Mouse (Mus musculus) urinary bladder, adult 2 months (tissue): ENCODE measurements around the gene Tom1l2. TPM values are rescaled to one million over a fixed set of nuclear protein-coding genes. Genes with fewer than 3 reads are reported as not detected.

ENCODE experiments used
- DNase-seq: peaks from one replicate; pipeline ENCODE4 v3.0.0; 2022; ENCODE audit warnings: low spot score
- polyA plus RNA-seq: library from polyadenylated mRNA; depleted of rRNA; stranded (reverse); fragments of >200 nt; gene quantifications from 2 replicates; pipeline ENCODE4 v1.2.3, GENCODE M21; 2012

The Tom1l2 gene
- polyA plus RNA-seq, 1 experiment: 71.5 TPM

DNA sequence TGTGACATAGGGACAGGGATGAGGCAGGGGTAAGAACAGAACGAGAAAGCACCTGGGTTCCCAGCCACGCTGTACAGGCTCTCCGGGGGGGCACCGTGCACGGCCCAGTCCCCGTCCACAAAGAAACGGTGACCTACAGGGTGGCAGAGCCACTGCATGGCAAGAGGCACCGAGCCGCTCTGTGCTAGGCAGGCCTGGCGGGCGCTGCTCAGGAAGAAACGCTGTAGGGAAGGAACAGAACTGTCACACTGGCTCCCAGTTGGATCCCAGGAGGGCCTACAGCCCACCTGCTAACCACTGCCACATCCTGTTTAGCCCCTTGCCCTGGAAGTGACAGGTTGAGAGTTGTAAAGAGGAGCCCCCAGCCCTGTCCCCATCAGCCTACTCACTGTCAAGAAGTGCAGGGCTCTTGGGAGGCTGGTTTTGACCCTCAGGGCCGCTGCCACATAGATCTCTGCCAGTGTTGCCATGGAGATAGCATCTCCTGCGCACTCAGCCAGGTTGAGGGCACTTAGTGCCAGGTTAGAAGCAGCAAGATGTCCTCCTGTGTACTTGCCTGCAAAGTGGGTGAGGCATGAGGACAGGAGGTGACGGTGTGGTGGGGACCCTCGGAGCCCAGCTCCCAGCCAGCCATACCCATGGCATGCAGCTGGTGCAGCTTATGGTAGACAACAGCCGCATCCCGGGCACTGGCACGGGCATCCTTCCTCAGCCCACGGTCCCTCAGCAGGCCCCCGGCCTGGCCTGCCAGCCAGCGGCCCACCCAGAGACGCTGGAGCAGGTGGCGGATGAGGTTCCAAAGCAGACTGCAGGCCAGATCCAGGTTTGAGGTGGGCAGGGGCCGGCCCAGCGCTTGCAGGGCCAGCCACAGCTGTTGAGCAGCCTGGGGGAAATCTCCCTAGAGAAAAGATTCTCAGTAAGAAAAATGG is 149.7 kb downstream of the Tom1l2 start:
- DNase-seq: no peak

DNA sequence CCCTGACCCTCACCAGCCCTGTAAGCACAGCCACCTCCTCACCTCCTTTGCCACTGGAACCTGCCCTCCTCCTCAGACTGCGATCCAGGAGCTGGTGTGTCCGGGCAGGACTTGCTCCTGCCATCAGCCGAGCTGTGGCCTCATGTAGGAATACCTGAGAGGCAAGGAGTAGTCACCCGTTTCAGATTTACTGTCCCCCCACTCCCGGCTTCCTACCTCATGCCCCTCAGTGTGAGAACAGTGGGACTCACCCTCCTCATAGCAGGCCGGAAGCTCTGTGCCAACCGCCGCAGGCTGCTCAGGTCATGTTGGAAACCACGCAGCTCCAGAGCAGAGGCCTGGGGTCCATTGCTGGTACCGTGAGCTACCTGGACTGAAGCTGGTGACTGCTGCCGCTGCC is 152.3 kb downstream of the Tom1l2 start:
- no peak for DNase-seq

DNA sequence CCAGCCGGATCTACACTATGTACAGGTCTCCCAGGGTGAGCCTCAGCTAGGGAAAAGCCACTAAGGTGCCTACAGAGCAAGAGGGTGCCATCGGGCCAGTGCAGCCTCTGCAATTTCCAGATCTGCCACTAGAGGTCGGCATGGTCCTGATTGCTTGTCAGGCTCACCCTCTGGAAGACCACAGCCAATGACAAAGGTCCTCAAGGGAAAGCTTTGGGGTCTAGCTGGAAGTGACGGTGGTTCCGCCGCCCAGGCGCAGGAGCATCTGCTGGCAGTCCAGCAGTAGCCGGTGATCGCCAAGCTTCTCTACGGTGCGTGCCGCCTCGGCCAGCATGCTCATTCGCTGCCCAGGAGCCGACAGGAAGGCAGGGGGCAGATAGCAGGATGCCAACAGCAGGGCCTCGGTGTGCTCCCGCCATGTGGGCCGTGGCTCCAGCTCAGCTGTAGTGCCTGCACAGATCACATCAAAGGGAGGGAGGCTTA is 153.0 kb downstream of the Tom1l2 start:
- peak; percentile 84 for DNase-seq

DNA sequence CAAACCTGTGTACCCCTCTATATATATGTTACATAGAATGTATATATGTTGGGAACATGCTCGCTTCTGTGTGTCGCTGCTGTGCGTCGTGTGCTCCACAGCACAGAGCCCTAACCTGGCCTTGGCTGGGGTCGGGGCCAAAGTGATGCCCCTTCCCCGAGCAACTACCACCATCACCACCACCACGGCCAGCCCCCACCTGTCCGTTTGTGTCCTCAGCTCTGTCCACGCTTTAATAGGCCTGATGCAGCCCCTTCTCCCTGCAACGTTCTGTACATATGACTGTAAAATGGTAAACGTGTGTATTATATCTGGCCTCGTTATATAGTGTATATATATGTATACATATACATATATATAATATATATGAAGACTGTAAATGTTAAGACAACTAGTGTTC is 154.1 kb downstream of the Tom1l2 start:
- DNase-seq: no peak

DNA sequence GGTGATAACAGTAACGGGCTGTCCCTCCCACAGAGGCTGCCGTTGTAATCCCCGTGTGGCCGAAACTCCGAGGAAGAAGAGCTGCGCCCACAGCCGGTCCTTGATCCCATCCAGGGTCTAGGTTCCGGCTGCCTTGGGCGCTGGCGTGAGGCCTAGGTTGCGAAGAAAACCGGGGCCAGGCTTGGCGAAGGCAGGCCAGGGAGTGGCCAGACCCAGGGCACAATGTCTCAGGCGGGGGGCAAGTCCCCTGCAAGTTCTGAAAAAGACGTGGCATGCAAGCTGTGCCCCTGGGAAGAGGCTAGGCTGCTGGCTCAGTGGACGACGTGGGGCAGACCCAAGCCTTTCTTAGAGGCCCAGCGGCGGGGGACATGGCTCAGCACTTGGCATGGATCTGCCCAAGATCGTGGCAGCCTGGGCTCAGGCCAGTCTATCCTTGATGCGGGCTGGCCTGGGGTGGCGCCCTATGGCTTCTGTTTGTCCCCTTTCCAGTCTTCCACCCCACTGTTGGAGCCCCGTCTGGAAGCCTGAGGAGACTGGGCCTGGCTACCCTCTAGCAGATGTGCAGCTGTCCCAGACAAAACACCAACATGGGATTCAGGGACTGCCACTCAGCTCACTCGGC is 154.6 kb downstream of the Tom1l2 start:
- no peak for DNase-seq

DNA sequence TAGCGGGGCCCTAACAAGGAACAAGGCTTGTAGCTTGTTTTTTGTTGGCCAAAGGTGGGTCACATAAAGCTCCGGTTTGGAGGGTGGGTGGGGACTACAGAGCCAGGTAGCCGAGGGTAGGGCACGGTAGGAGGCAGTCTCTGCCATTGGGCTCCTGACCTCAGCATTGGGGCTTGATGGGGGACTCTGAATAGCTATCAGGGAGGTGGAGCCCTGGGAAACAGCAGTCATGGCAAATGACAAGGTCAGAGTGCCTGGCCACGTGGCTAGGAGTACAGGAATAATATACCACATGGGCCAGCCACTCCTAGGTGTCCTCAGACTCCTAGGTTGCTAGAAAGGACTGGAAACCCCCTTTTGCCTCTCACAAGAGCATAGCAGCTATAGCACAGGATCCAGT is 156.4 kb downstream of the Tom1l2 start:
- DNase-seq: no peak

DNA sequence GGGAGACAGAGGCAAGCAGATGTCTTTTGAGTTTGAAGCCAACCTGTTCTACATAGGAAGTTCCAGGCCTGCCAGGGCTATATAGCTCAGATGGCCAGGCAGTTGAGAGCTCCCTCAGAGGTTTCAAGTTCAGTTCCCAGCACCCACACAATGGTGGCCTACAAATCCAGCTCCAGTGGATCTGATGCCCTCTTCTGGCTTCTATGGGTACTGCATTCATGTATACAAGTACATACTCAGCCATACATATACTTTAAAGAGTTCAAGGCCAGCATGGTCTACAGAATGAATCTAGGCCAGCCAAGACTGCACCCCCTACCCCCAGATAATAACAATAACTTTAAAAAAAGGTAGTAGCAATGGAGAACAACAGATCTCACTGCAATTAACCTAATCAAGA is 157.6 kb downstream of the Tom1l2 start:
- no peak for DNase-seq

DNA sequence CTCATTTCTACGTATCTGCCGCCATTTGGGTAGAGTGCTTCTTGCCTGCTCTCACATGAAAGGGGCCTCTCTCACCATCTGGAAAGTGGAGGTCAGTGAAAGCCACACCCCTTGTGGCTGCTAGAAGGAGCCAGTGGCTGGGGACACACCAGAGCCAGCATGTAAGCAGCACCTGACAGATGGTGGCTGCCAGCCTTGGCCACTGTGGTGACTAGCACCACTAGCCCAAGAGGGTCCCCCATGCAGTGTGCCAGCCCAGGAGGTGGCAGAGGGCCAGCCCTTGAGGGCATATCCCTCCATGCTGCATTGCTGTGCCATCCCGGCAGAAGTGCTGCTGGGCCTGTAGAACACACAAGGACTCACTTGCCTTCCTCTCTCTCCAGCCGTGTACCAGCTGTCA is 159.1 kb downstream of the Tom1l2 start:
- no peak for DNase-seq

DNA sequence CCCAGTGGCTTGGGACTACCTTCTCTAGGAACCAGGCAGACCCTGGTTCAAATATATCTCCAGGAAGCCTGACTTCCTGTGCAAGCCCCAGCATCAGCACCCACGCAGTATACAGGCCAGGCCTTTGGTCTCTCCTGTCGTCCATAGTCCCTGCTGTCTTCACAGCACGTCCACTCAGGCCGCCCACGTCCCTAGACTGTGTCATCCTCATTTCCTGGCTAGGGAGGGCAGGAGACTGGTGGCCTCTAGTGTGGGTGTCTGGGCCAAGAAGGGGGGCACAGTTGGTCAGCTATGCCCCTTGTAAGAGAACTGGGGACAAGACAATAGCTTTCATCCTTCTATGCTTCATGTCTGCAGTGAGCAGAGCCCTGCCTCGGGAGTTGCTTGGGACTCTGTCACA is 160.2 kb downstream of the Tom1l2 start:
- no peak for DNase-seq

DNA sequence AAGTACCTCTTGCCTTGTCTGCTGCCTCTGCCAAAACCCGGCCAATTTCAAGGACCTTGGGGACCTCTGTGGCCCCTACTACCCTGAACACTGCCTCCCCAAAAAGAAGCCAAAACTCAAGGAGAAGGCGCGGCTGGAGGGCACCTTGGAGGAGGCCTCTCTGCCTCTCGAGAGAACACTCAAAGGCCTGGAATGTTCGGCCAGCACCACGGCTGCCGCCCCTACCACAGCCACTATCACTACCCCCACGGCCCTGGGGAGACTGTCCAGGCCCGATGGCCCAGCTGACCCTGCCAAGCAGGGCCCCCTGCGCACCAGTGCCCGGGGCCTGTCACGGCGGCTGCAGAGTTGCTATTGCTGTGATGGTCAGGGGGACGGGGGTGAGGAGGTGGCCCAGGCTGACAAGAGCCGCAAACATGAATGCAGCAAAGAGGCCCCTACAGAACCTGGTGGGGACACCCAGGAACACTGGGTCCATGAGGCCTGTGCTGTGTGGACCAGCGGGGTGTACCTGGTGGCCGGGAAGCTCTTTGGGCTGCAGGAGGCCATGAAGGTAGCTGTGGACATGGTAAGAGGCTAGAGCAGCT is 162.6 kb downstream of the Tom1l2 start:
- DNase-seq: no peak

DNA sequence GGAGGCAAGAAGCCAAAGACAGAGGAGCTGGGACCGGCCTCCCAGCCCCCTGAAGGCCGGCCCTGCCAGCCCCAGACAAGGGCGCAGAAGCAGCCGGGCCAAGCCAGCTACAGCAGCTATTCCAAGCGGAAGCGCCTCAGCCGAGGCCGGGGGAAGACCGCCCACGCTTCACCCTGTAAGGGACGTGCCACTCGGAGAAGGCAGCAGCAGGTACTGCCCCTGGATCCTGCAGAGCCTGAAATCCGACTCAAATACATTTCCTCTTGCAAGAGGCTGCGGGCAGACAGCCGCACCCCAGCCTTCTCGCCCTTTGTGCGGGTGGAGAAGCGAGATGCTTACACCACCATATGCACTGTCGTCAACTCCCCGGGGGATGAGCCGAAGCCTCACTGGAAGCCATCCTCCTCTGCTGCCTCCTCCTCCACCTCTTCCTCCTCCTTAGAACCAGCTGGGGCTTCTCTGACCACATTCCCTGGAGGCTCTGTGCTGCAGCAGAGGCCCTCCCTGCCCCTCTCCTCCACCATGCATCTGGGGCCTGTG is 163.1 kb downstream of the Tom1l2 start:
- peak; percentile 27 for DNase-seq

DNA sequence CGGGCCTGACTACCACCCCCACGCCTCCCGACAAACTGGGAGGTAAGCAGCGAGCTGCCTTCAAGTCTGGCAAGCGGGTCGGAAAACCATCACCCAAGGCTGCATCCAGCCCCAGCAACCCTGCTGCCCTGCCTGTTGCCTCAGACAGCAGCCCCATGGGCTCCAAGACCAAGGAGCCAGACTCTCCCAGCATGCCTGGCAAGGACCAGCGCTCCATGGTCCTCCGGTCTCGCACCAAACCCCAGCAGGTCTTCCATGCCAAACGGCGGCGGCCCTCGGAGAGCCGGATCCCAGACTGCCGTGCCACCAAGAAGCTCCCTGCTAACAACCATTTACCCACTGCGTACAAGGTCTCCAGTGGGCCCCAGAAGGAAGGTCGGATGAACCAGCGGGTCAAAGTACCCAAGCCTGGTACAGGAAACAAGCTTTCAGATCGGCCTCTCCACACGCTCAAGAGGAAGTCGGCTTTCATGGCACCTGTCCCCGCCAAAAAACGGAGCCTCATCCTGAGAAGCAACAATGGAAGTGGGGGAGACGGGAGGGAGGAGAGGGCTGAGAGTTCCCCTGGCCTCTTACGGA is 164.3 kb downstream of the Tom1l2 start:
- DNase-seq: no peak

DNA sequence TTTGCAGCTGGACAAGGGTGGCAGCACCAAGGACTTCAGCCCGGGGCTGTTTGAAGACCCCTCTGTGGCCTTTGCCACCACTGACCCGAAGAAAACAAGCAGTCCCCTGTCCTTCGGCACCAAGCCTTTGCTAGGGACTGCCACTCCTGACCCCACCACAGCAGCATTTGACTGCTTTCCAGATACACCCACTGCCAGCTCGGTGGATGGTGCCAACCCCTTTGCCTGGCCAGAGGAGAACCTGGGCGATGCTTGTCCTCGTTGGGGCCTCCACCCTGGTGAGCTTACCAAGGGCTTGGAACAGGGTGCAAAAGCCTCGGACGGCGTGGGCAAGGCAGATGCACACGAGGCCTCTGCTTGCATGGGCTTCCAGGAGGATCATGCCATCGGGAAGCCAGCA is 165.6 kb downstream of the Tom1l2 start:
- no peak for DNase-seq

DNA sequence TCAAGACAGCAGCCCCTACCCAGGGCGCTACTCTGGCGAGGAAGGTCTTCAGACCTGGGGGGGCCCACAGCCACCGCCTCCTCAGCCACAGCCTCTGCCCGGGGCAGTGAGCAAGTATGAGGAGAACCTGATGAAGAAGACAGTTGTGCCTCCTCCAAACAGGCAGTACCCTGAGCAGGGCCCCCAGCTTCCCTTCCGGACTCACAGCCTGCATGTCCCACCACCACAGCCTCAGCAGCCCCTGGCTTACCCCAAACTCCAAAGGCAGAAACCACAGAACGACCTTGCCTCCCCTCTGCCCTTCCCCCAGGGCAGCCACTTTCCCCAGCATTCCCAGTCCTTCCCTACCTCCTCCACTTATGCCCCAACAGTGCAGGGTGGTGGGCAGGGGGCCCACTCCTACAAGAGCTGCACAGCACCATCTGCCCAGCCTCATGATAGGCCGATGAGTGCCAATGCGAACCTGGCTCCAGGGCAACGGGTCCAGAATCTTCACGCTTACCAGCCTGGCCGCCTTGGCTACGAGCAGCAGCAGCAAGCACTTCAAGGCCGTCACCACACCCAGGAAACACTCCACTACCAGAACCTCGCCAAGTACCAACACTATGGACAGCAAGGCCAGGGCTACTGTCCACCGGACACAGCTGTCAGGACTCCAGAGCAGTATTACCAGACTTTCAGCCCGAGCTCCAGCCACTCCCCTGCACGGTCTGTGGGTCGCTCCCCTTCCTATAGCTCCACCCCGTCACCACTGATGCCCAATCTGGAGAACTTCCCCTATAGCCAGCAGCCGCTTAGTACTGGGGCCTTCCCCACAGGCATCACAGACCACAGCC is 167.1 kb downstream of the Tom1l2 start:
- no peak for DNase-seq

DNA sequence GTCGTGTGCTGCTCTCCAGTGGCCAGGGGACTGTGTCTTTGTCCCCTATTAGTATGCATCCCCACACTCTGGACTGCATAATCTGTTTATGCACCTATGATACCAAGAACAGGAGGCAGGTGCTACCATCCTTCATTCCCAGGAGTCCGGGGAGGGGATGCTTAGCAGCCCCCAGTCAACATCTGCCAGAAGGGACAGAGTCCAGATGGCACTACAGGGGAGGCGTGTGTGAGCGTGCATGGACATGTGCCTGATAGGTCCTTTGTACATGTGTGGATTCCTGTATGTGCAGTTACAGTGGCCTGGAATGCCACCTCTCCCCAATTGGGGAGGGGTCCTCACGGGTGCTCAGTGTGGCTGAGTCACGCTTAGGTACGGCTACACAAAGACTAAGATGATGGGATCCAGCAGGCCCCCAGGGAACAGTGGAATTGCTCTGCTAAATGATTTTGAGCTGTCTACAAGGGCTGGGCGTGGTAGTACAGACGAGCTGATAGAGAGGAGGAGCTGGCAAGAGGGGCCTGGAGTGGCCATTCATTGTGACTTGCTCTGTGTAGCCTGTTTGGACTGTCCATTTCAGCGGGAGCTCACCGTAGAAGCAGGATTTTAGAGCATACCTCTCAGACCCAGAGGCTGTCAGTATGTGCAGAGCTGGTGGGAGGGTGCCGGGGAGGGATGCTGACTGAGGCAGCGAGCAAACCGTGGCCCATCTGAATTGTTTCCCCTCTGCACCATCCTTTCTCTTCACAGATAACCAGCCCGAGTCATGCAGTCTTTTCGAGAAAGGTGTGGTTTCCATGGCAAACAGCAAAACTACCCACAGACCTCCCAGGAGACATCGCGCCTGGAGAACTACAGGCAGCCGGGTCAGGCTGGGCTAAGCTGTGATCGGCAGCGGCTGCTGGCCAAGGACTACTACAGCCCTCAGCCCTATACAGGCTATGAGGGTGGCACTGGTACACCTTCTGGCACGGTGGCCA is 168.1 kb downstream of the Tom1l2 start:
- no peak for DNase-seq

DNA sequence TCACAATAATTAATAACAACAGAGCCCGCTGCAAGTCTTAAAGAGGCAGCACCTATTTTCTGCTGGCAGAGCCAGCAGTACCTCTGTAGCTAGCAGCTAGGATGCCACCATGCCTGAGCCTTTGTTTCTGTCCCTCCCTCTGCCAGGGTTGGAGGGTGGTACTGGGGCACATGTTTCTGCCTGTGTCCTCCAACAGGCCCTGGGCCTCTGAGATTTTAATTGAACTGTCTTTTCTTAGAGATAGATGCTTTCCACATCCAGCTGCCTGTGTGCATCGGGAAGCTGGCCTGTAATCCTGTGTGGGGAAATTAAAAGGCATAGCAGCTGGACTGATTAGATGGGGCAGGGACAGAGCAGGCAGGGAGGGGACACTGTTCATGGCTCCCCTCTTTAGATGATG is 170.0 kb downstream of the Tom1l2 start:
- no peak for DNase-seq

DNA sequence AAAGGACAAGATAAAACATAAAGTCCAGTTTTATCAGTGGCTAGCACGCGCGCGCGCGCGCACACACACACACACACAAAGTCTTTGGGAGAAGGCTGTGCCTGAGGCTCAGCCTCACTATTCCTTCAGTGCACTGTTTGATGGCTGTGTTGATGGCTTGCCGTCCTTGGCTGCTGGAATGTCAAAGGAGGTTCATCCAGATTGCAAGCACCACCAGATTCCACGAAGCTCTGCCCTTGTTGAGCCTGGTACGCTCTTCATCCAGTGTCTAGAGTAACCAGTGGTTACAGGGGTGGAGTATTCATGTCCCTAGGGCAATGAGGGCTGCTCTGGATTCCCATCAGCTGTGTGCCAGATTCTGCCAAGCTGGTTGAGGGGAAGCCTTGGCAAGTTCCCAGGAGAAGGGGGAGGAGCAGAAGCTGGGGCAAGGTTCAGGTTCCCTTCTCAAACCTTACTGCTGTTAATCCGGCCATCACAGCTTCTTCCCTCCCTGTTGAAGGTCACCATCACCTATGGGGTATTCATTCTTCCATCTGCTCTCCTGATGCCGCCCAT is 170.5 kb downstream of the Tom1l2 start:
- no peak for DNase-seq

DNA sequence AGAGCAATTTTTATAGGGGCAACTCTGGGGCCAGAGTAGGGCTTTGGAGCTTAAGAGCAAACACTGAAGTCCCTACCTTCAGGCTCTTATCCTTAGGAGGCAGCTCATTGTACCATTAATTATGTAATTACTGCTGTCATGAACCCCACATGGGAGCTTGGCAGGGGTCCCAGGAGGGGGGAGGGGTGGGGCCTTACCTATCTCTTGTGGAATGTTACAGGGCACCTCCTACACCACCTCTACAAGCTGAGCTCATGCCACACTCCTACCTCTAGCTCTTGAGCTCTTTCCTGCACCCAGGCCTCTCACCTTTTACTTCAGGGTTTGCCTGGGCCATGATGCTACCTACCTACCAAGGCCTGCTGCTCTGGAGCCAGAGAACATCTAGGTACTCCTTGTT is 174.2 kb downstream of the Tom1l2 start:
- no peak for DNase-seq

DNA sequence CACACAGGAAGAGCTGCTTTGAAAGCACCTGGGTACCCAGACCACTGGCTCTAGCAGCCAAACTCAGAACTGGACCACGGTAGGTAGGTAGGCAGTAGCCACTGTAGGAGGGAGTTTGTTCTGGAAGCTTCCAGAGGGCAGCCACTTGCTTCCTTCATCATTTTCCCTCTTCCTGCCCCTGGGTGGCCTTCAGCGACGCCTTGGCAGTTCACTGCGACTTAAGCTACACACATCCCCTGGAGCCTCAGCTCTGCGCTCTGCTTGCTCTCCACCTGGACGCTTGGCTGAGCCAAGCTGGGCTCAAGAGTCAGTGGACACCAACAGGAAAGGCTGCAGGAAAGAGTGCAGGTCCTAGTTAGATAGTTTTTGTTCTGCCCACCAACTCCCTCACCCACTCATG is 174.7 kb downstream of the Tom1l2 start:
- no peak for DNase-seq
